Mouse (Mus musculus): ENCODE data around the gene Ecm1. TPM values are rescaled to one million over a fixed set of nuclear protein-coding genes. Genes with fewer than 3 reads are reported as not detected.

Ecm1 gene
- 6.1 and 10.9 TPM in 2 replicates for polyA plus RNA-seq (2014; fragmentation: Nextera tagmentation; extraction: Ambion mirVana)

DNA sequence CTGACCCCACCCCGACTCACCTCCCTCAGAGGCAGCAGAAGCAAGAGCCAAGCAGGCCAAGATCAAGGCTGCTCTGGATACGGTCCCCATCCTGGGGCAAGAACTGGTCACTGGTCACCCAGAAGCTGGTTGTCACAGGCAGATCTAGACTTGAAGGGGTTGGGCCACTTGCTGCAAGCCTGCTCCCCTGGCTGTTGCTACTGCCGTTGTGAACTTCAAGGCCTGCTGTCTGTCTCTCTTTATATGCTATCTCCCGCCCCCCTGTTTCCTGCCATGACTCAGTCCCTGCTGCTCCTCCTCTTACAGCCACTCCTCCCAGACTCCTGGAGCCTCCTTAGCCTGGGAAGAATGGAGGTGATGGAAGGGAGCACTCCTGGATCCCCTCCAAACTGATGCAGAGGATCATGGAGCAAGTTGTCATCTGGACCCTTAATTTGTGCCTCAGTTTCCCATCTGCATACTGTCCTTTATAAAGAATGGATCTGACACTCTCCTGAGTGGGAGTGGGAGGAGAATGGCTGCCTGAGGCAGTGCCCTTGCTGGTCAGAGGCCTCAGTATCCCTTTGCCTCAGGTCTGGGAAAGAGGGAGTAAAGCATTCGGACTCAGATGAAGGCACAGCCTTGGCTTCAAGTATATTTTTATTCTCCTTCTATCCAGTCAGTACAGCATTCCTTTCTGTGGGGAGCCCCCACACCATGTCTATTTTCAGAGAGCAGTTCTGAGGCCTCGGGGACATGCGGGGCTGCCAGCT lies at the start of gene Ecm1:
Ecm1 (minus strand) TSS at position 217 of the 752 bp plus-strand sequence.
- Histone ChIP-seq H3K27me3 (ENCODE audit: control insufficient read depth, insufficient read depth, low read length) (no peaks in the 10 kb centered on the region), H3K36me3 (ENCODE audit: control insufficient read depth, insufficient read depth, low read length) (peaks cover 76% of the 10 kb centered on the region), H3K4me1 (ENCODE audit: control insufficient read depth, insufficient read depth, low read length) (no peaks in the 10 kb centered on the region), H3K9ac (replicated peaks; ENCODE audit: low read length) (no peak within 1 kb of the TSS), H3K4me3 (replicated peaks; ENCODE audit: low read depth, low read length) (no peak within 1 kb of the TSS), H3K9me3 (ENCODE audit: control insufficient read depth, low read length) (no peaks in the 10 kb centered on the region), H3K4me2 (ENCODE audit: low read length) (no peak within 1 kb of the TSS), H3K27ac (replicated peaks; ENCODE audit: low read depth, low read length) (no peak within 1 kb of the TSS)
- no peak for DNase-seq
- WGBS: 85% methylated on average over 7 of the region's 7 CpGs
- no peak for ATAC-seq (ENCODE audit: low FRiP score, low TSS enrichment)

DNA sequence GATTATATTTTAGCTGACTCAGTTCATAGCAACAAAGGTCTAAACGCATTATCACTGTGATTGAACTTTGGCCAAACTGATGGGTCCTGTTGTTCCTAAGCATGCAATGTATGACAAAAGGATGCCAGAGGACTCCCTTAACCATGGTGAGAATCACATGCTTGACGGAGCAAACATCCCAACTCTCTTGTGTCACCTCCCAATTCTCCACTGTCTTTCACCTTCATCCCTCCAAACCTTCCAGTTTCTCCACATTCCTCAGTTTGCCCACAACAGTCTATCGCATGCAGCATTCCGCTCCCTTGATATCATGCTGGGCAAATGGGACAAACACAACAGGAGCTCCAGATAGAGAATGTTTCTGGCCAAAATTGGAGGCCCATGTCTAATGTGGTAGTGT lies 46.1 kb upstream of the Ecm1 start:
- 95% methylated on average over 4 of the region's 4 CpGs for WGBS
- H3K9me3 ChIP-seq (ENCODE audit: control insufficient read depth, low read length): no peaks in the 10 kb centered on the region
- no peak overlapping the region for H3K4me2 ChIP-seq (ENCODE audit: low read length)
- DNase-seq: no peak
- no peaks in the 10 kb centered on the region for H3K4me1 ChIP-seq (ENCODE audit: control insufficient read depth, insufficient read depth, low read length)
- no peak for ATAC-seq (ENCODE audit: low FRiP score, low TSS enrichment)
- H3K27ac ChIP-seq (replicated peaks; ENCODE audit: low read depth, low read length): no peak overlapping the region
- peaks cover 66% of the 10 kb centered on the region for H3K36me3 ChIP-seq (ENCODE audit: control insufficient read depth, insufficient read depth, low read length)
- H3K27me3 ChIP-seq (ENCODE audit: control insufficient read depth, insufficient read depth, low read length): no peaks in the 10 kb centered on the region
- H3K4me3 ChIP-seq (replicated peaks; ENCODE audit: low read depth, low read length): no peak overlapping the region
- no peak overlapping the region for H3K9ac ChIP-seq (replicated peaks; ENCODE audit: low read length)

- ATAC-seq (ENCODE audit: low FRiP score, low TSS enrichment): no peak
- no peak overlapping the region for H3K27ac ChIP-seq (replicated peaks; ENCODE audit: low read depth, low read length)
Observed at GRCm38 (mm10) chr3:95771985-95772384, 32.6 kb upstream of the Ecm1 start.

GRCm38 (mm10) chr3:95765534-95765933 lies 26.2 kb upstream of the Ecm1 start:
- no peaks in the 10 kb centered on the region for H3K27me3 ChIP-seq (ENCODE audit: control insufficient read depth, insufficient read depth, low read length)
- no peak overlapping the region for H3K4me2 ChIP-seq (ENCODE audit: low read length)
- H3K4me3 ChIP-seq (replicated peaks; ENCODE audit: low read depth, low read length): no peak overlapping the region
- H3K36me3 ChIP-seq (ENCODE audit: control insufficient read depth, insufficient read depth, low read length): peaks cover 64% of the 10 kb centered on the region
- H3K27ac ChIP-seq (replicated peaks; ENCODE audit: low read depth, low read length): no peak overlapping the region
- H3K9me3 ChIP-seq (ENCODE audit: control insufficient read depth, low read length): no peaks in the 10 kb centered on the region
- H3K4me1 ChIP-seq (ENCODE audit: control insufficient read depth, insufficient read depth, low read length): no peaks in the 10 kb centered on the region
- no peak for DNase-seq
- ATAC-seq (ENCODE audit: low FRiP score, low TSS enrichment): no peak
- WGBS: 91% methylated on average over 10 of the region's 10 CpGs
- no peak overlapping the region for H3K9ac ChIP-seq (replicated peaks; ENCODE audit: low read length)

More at GRCm38 (mm10) chr3:95771985-95772384, 32.6 kb upstream of the Ecm1 start:
- DNase-seq: peak; percentile 60
- Histone ChIP-seq H3K4me2 (ENCODE audit: low read length) (no peak overlapping the region), H3K4me1 (ENCODE audit: control insufficient read depth, insufficient read depth, low read length) (no peaks in the 10 kb centered on the region), H3K27me3 (ENCODE audit: control insufficient read depth, insufficient read depth, low read length) (no peaks in the 10 kb centered on the region), H3K9me3 (ENCODE audit: control insufficient read depth, low read length) (no peaks in the 10 kb centered on the region), H3K36me3 (ENCODE audit: control insufficient read depth, insufficient read depth, low read length) (peaks cover 75% of the 10 kb centered on the region), H3K9ac (replicated peaks; ENCODE audit: low read length) (no peak overlapping the region), H3K4me3 (replicated peaks; ENCODE audit: low read depth, low read length) (no peak overlapping the region)

GRCm38 (mm10) chr3:95763811-95764210 lies 24.4 kb upstream of the Ecm1 start:
- Histone ChIP-seq H3K4me2 (ENCODE audit: low read length) (no peak overlapping the region), H3K27me3 (ENCODE audit: control insufficient read depth, insufficient read depth, low read length) (no peaks in the 10 kb centered on the region), H3K4me3 (replicated peaks; ENCODE audit: low read depth, low read length) (no peak overlapping the region), H3K9me3 (ENCODE audit: control insufficient read depth, low read length) (no peaks in the 10 kb centered on the region), H3K9ac (replicated peaks; ENCODE audit: low read length) (no peak overlapping the region), H3K27ac (replicated peaks; ENCODE audit: low read depth, low read length) (no peak overlapping the region), H3K36me3 (ENCODE audit: control insufficient read depth, insufficient read depth, low read length) (peaks cover 48% of the 10 kb centered on the region), H3K4me1 (ENCODE audit: control insufficient read depth, insufficient read depth, low read length) (no peaks in the 10 kb centered on the region)
- ATAC-seq (ENCODE audit: low FRiP score, low TSS enrichment) (no peak), DNase-seq (no peak)
- 69% methylated on average over 10 of the region's 10 CpGs for WGBS

GRCm38 (mm10) chr3:95762961-95763360 lies 23.6 kb upstream of the Ecm1 start:
- WGBS: 45% methylated on average over 6 of the region's 6 CpGs
- DNase-seq (no peak), ATAC-seq (ENCODE audit: low FRiP score, low TSS enrichment) (no peak)
- H3K9ac ChIP-seq (replicated peaks; ENCODE audit: low read length): no peak overlapping the region
- no peak overlapping the region for H3K4me3 ChIP-seq (replicated peaks; ENCODE audit: low read depth, low read length)
- no peaks in the 10 kb centered on the region for H3K27me3 ChIP-seq (ENCODE audit: control insufficient read depth, insufficient read depth, low read length)
- H3K27ac ChIP-seq (replicated peaks; ENCODE audit: low read depth, low read length): no peak overlapping the region
- H3K9me3 ChIP-seq (ENCODE audit: control insufficient read depth, low read length): no peaks in the 10 kb centered on the region
- H3K4me2 ChIP-seq (ENCODE audit: low read length): no peak overlapping the region
- H3K36me3 ChIP-seq (ENCODE audit: control insufficient read depth, insufficient read depth, low read length): peaks cover 39% of the 10 kb centered on the region
- no peaks in the 10 kb centered on the region for H3K4me1 ChIP-seq (ENCODE audit: control insufficient read depth, insufficient read depth, low read length)

- H3K4me2 ChIP-seq (ENCODE audit: low read length): no peak overlapping the region
- no peaks in the 10 kb centered on the region for H3K4me1 ChIP-seq (ENCODE audit: control insufficient read depth, insufficient read depth, low read length)
- no peak for ATAC-seq (ENCODE audit: low FRiP score, low TSS enrichment)
- no peak overlapping the region for H3K9ac ChIP-seq (replicated peaks; ENCODE audit: low read length)
- DNase-seq: no peak
- no peak overlapping the region for H3K4me3 ChIP-seq (replicated peaks; ENCODE audit: low read depth, low read length)
- peaks cover 32% of the 10 kb centered on the region for H3K36me3 ChIP-seq (ENCODE audit: control insufficient read depth, insufficient read depth, low read length)
- 69% methylated on average over 4 of the region's 4 CpGs for WGBS
- H3K9me3 ChIP-seq (ENCODE audit: control insufficient read depth, low read length): no peaks in the 10 kb centered on the region
- H3K27ac ChIP-seq (replicated peaks; ENCODE audit: low read depth, low read length): no peak overlapping the region
- no peaks in the 10 kb centered on the region for H3K27me3 ChIP-seq (ENCODE audit: control insufficient read depth, insufficient read depth, low read length)
Observed at GRCm38 (mm10) chr3:95761771-95762170, 22.4 kb upstream of the Ecm1 start.

DNA sequence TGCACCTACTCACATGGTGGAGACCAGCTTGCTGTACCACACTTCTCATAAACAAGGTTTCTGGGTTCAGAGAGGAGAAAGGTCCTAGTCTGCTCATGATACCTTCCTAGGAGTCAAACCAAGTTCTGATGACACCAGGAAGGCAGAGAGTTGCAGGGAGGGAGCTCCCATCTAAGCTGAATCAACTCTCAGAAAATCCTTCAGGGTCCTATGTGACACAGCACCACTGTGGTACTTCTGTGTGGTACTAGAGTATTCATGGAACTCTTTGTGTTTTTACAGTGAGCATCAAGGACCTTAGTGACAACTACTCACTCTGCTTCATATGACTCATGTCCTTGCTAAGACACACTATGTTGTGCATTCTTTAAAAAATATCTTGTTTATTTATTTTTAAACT lies 21.3 kb upstream of the Ecm1 start:
- Histone ChIP-seq H3K4me1 (ENCODE audit: control insufficient read depth, insufficient read depth, low read length) (no peaks in the 10 kb centered on the region), H3K4me2 (ENCODE audit: low read length) (no peak overlapping the region), H3K36me3 (ENCODE audit: control insufficient read depth, insufficient read depth, low read length) (peaks cover 21% of the 10 kb centered on the region), H3K27me3 (ENCODE audit: control insufficient read depth, insufficient read depth, low read length) (no peaks in the 10 kb centered on the region), H3K9ac (replicated peaks; ENCODE audit: low read length) (no peak overlapping the region), H3K9me3 (ENCODE audit: control insufficient read depth, low read length) (no peaks in the 10 kb centered on the region), H3K27ac (replicated peaks; ENCODE audit: low read depth, low read length) (no peak overlapping the region), H3K4me3 (replicated peaks; ENCODE audit: low read depth, low read length) (no peak overlapping the region)
- ATAC-seq (ENCODE audit: low FRiP score, low TSS enrichment): no peak
- DNase-seq: no peak

- Histone ChIP-seq H3K4me1 (ENCODE audit: control insufficient read depth, insufficient read depth, low read length) (no peaks in the 10 kb centered on the region), H3K9ac (replicated peaks; ENCODE audit: low read length) (no peak within 1 kb of the TSS)
- 88% methylated on average over 6 of the region's 6 CpGs for WGBS
Observed at GRCm38 (mm10) chr3:95760106-95760505, 20.7 kb upstream of the Ecm1 start, which contains the start of gene Tars2. TSS of gene Tars2 (minus strand) at chr3:95760206.

More at GRCm38 (mm10) chr3:95760106-95760505, 20.7 kb upstream of the Ecm1 start, which contains the start of gene Tars2:
- Histone ChIP-seq H3K27ac (replicated peaks; ENCODE audit: low read depth, low read length) (no peak within 1 kb of the TSS), H3K9me3 (ENCODE audit: control insufficient read depth, low read length) (no peaks in the 10 kb centered on the region), H3K36me3 (ENCODE audit: control insufficient read depth, insufficient read depth, low read length) (peaks cover 15% of the 10 kb centered on the region), H3K4me3 (replicated peaks; ENCODE audit: low read depth, low read length) (no peak within 1 kb of the TSS), H3K4me2 (ENCODE audit: low read length) (no peak within 1 kb of the TSS), H3K27me3 (ENCODE audit: control insufficient read depth, insufficient read depth, low read length) (no peaks in the 10 kb centered on the region)
- ATAC-seq (ENCODE audit: low FRiP score, low TSS enrichment) (no peak), DNase-seq (no peak)
